Mouse (Mus musculus) cortical plate, adult 2 months (tissue): ENCODE data around the gene Cuedc1.

Source experiments
- CTCF ChIP-seq: fragments of 200-500 bp; IDR thresholded peaks from 2 replicates; pipeline ENCODE4 v1.5.1; 2011; ENCODE audit warnings: mild to moderate bottlenecking, control low read depth, low read length; ENCODE audit not compliant: insufficient read depth; ENCODE audit errors: extremely low read depth
- POLR2A ChIP-seq: fragments of 200-500 bp; IDR thresholded peaks from 2 replicates; pipeline ENCODE4 v1.6.1; 2011; ENCODE audit warnings: mild to moderate bottlenecking, low read length, control low read depth; ENCODE audit not compliant: insufficient read depth; ENCODE audit errors: extremely low read depth

- TF ChIP-seq POLR2A (no peak), CTCF (no peak)
Measured at GRCm38 (mm10) chr11:88155451-88155850, 57.6 kb downstream of the Cuedc1 start.
